8 mouse cellular contexts compared by ENCODE assay signal in genomic region chr11:92405818-92406217, GRCm38 (mm10).
DNase-seq lines count a peak whose midpoint lies in the region; ATAC-seq lines count a peak whose summit lies in the region.

No protein-coding gene starts in this region.

- 20% methylated on average over 4 of the region's 4 CpGs for WGBS in intestine, embryonic 14.5 days
- 15% methylated on average over 3 of the region's 4 CpGs for WGBS in intestine, embryonic 16.5 days

- H3K9me3 ChIP-seq in intestine, embryonic 14.5 days (ENCODE audit: control insufficient read depth, low read length) = no peaks in the 10 kb centered on the region
- no peaks in the 10 kb centered on the region for H3K9me3 ChIP-seq in intestine, embryonic 16.5 days (ENCODE audit: control insufficient read depth, low read length)

- H3K27ac ChIP-seq in intestine, embryonic 14.5 days (ENCODE audit: low read depth) = no peak overlapping the region
- H3K27ac ChIP-seq in intestine, embryonic 16.5 days (ENCODE audit: low read length) = no peak overlapping the region

- H3K9ac ChIP-seq in intestine, embryonic 14.5 days (ENCODE audit: low read length) = no peak overlapping the region
- H3K9ac ChIP-seq in intestine, embryonic 16.5 days (ENCODE audit: low read depth, low read length) = no peak overlapping the region

- H3K36me3 ChIP-seq in intestine, embryonic 14.5 days (ENCODE audit: control insufficient read depth, insufficient read depth, low read length) = no peaks in the 10 kb centered on the region
- H3K36me3 ChIP-seq in intestine, embryonic 16.5 days (ENCODE audit: control insufficient read depth, insufficient read depth, low read length) = no peaks in the 10 kb centered on the region

- no peak for ATAC-seq in intestine, embryonic 14.5 days (replicated peaks; ENCODE audit: low FRiP score, low TSS enrichment, low read depth)
- ATAC-seq in intestine, embryonic 16.5 days = no peak
- ATAC-seq in megakaryocyte progenitor cell, adult 5-6 weeks (replicated peaks; ENCODE audit: poor library complexity) = 0 out of 2 replicates have a peak, but pooled peaks have one; percentile 58
- ATAC-seq in granulocyte monocyte progenitor cell, adult 5-6 weeks (replicated peaks; ENCODE audit: poor library complexity, severe bottlenecking) = no peak

- H3K27me3 ChIP-seq in intestine, embryonic 14.5 days (replicated peaks; ENCODE audit: control insufficient read depth, insufficient read depth, low read length) = no peaks in the 10 kb centered on the region
- no peaks in the 10 kb centered on the region for H3K27me3 ChIP-seq in intestine, embryonic 16.5 days (replicated peaks; ENCODE audit: control insufficient read depth, insufficient read depth, low read length)

- H3K4me2 ChIP-seq in intestine, embryonic 14.5 days (ENCODE audit: low read length) = no peak overlapping the region
- H3K4me2 ChIP-seq in intestine, embryonic 16.5 days (ENCODE audit: low read depth, low read length) = no peak overlapping the region

- DNase-seq in intestine, embryonic 14.5 days (ENCODE audit: low spot score) = peak; percentile 51
- DNase-seq in thymus, postnatal 4 days = peak; percentile 11
- no peak for DNase-seq in thymus, postnatal 0 days (ENCODE audit: low spot score)
- DNase-seq in embryo, embryonic 10.5 days (ENCODE audit: low spot score) = peak; percentile 60
- DNase-seq in heart, adult 11 months = no peak

- H3K4me1 ChIP-seq in intestine, embryonic 14.5 days (replicated peaks; ENCODE audit: control insufficient read depth, insufficient read depth, low read length) = no peaks in the 10 kb centered on the region
- no peaks in the 10 kb centered on the region for H3K4me1 ChIP-seq in intestine, embryonic 16.5 days (ENCODE audit: control insufficient read depth, insufficient read depth, low read length)

- H3K4me3 ChIP-seq in intestine, embryonic 14.5 days (ENCODE audit: low read depth, low read length) = no peak overlapping the region
- no peak overlapping the region for H3K4me3 ChIP-seq in intestine, embryonic 16.5 days (ENCODE audit: low read length)

Comparison
In these comparisons a context has a peak if more than half of its experiments do, and no peak if none do; other contexts are left out.
1. DNase-seq: peak in intestine, embryonic 14.5 days (single experiment), thymus, postnatal 4 days (single experiment) and embryo, embryonic 10.5 days (single experiment); none in thymus, postnatal 0 days (single experiment) and heart, adult 11 months (single experiment).